Mouse (Mus musculus): ENCODE measurements around the gene Ap1g2.

Ap1g2 gene

DNA sequence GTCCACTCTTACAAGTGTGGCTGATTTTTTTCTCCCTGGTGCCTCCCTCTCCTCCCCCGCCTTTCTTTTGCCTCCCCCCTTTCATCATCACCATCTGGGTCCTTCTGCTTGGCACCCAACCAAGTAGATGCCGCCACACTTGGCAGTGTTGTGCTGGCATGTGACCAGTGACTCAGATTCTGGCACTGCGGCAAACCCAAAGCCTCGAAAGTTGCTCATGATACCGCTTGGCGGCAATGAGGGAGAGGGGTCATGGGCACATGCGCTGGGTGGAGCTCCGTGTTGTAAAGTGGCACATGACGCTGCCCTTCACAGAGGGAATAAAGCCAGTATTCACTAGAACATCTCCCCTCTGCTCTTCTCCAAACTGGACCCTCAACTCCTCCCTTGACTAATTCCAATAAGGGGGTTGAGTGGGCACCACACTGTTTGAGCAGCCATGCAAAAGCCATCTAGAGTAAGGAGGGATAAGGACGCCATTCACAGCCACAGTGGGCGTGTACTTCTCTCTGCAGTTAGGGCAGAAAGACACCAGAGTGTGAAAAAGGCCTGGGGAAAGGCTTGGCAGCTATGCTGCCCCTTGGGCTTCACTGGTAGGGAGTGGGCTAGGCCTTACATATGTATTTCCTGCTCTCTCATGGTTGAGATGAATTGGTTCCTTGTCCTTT, 51.1 kb downstream of the Ap1g2 start:
- DNase-seq (ENCODE audit: low spot score), result peak; percentile 73

DNA sequence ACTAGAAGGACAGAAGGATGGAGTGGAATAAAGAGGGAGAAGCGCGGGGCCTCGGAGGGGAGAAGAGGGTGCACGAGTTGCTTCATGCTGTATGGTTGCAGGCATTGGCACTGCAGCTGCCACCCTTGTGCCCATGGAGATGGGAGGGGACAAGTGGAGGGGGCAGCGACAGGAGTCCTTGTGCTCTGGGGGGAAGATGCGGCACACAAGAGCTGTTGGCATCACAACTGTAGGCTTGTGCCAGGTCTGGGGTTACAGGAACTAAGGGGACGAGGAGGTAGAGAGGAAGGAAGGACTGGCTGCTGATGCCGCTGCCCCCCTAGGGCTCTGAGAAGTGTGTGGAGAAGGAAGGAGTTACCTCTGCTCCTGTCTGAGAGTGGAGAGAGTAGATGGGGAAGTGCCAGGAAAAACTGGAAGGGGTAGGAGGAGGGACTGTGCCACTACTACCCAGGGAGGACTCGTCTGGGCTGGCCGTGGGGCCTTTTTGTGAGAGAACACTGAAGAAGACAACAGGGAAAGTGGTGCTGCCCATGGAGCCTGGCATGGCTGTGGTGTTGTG, 52.1 kb downstream of the Ap1g2 start:
- DNase-seq (ENCODE audit: low spot score), result no peak

DNA sequence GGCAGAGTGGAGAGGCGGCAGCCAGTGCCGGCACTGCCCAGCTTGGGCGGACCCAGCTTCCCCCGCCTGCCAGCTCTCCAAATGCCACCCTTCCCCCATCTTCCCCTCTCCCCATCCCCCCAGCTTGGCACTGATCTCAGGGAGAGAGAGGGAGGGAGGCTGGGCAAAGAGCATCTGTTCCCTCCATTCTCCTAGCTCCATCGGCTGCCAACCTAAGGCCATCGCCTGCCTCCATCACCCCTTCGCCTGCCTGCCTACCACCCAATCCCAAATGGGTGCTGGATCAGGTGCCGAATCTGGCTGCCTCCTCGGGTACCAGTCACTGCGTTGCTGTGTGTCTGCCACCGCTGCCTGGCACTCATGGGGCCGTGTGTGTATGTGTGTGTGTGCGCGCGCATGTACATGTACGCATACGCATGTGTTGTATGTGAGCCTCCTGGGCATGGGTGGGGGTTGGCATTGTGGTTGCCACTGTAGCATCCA, 52.6 kb downstream of the Ap1g2 start:
- DNase-seq (ENCODE audit: low spot score), result no peak

DNA sequence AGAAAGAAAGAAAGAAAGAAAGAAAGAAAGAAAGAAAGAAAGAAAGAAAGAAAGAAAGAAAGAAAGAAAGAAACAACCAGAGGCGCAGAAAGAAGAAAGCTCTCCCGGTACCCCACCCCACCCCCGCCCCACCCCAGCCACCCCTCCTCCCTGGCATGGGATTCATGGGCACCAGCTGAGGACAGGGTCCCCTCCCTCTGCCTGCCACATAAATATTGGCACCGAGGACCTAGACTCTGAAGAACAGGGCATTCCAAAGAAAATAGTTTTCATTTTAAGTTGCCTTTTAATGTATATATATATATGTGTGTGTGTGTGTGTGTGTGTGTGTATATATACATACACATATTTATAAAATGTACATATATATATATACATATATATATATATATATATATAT, 53.3 kb downstream of the Ap1g2 start:
- DNase-seq (ENCODE audit: low spot score), result no peak

DNA sequence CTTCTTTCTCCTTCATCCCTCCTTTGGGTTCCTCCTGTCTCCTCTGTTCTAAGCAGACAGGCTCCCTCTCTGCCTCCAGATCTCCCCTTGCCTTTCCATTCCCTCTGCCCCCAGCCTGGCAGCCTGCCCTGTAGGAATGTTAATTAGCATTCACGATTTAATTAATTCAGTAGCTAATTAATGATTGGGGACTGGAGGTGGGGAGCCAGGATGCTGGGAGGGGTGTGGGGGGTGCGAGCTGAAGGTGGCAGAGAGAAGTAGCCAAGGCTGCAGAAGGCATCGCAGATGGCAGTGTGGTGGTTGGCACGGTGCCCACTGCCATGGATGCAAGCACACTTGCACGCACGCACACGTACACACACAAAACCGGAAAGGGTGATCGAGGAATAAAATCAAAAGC, 53.9 kb downstream of the Ap1g2 start:
- DNase-seq (ENCODE audit: low spot score), result no peak

Measured in ovary, postnatal 36 days (tissue).